Mouse (Mus musculus) olfactory bulb, adult 2 months (tissue): ENCODE measurements around the gene Ces5a.

ENCODE experiments used
- CTCF ChIP-seq: fragments of 200-500 bp; IDR thresholded peaks from 2 replicates; pipeline ENCODE4 v1.5.1; 2012; ENCODE audit warnings: low read depth, mild to moderate bottlenecking, low read length, moderate library complexity; ENCODE audit not compliant: insufficient read depth
- POLR2A ChIP-seq: fragments of 200-500 bp; IDR thresholded peaks from 2 replicates; pipeline ENCODE4 v1.6.1; 2012; ENCODE audit warnings: mild to moderate bottlenecking, low read depth, low read length, moderate library complexity; ENCODE audit not compliant: insufficient read depth

DNA sequence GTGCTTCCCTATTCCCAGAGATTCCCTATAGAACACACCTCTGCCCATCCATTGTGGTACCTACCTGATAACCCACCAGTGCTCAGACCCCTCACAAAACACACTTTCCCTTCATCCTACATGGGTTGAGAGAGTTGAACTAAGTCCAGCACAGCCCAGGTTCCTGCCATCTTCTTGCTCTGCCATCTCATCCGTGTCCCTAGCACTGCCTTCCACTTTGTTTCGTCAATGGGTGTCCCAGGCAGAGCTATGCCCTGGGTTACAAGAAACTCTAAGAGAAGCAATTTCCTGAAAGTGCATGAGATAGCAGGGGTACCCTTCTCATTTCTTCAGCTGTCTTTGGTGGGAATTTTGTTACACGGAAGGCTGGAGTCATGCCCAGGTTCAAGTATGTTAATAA lies 33.0 kb upstream of the Ces5a start:
- TF ChIP-seq POLR2A (no peak), CTCF (no peak)
